In genomic region chr12:49375427-49376317, GRCm38 (mm10) we compare ENCODE assay signal across 20 mouse cellular contexts. TPM values are rescaled to one million over a fixed set of nuclear protein-coding genes. Genes with fewer than 3 reads are reported as not detected.
DNase-seq lines count a peak whose midpoint lies in the region; ATAC-seq and TF ChIP-seq lines count a peak whose summit lies in the region.
"Had no signal": no experiment of that assay in that cellular context is flagged by ENCODE, and none has a peak within 500 bp of the region (broad histone marks: within the 10 kb centered on the region; RNA-seq: fewer than 3 reads in every experiment).

No protein-coding gene starts in this region.

- no peaks in the 10 kb centered on the region for H3K36me3 ChIP-seq in forebrain, embryonic 14.5 days (ENCODE audit: control insufficient read depth, insufficient read depth, low read length)
- H3K36me3 ChIP-seq: embryonic facial prominence, embryonic 12.5 days; G1E; liver, embryonic 15.5 days had no signal

- intact Hi-C loops in gastrocnemius, postnatal 36 days (cut with DNase I), result no loop called here

- peak; percentile 35 for TF ChIP-seq CTCF in layer of hippocampus, adult 2 months (conservative IDR thresholded peaks at IDR 0.05)

- H3K4me3 ChIP-seq in layer of hippocampus, adult 2 months, result peak overlapping the region; percentile 89
- peak overlapping the region; percentile 95 for H3K4me3 ChIP-seq in forebrain, embryonic 14.5 days (ENCODE audit: low read depth, low read length)
- H3K4me3 ChIP-seq: embryonic facial prominence, embryonic 12.5 days; liver, embryonic 15.5 days; myocyte had no signal

- peak overlapping the region; percentile 64 for H3K4me2 ChIP-seq in forebrain, embryonic 14.5 days (ENCODE audit: low read length)
- H3K4me2 ChIP-seq: liver, embryonic 15.5 days had no signal

- WGBS in forebrain, embryonic 14.5 days, result under 1% methylated on average over 15 of the region's 15 CpGs

- H3K27ac ChIP-seq in layer of hippocampus, adult 2 months, result peak overlapping the region; percentile 100
- H3K27ac ChIP-seq in forebrain, embryonic 14.5 days (ENCODE audit: low read depth, low read length), result peak overlapping the region; percentile 100
- H3K27ac ChIP-seq: embryonic facial prominence, embryonic 12.5 days; liver, embryonic 15.5 days; macrophage had no signal

- H3K9ac ChIP-seq in forebrain, embryonic 14.5 days (ENCODE audit: low read length), result peak overlapping the region; percentile 100
- H3K9ac ChIP-seq: embryonic facial prominence, embryonic 12.5 days; liver, embryonic 15.5 days had no signal

- peak in 1 of 2 experiments; percentile 22 for DNase-seq in layer of hippocampus, adult 2 months (ENCODE audit: low spot score in 2 of 2)
- no peak for DNase-seq in layer of hippocampus, adult 8-10 months (ENCODE audit: low spot score in 2 of 2)
- DNase-seq in right cerebral cortex, postnatal 10 days (ENCODE audit: low spot score in 2 of 2), result peak; percentile 43 to 47
- DNase-seq in right cerebral cortex, adult 18-20 months, result no peak
- peak; percentile 79 for DNase-seq in forebrain, embryonic 14.5 days (ENCODE audit: low spot score)
- no peak for DNase-seq in gastrocnemius, postnatal 36 days
- no peak for DNase-seq in adrenal gland, adult 18-20 months (ENCODE audit: low spot score in 2 of 2)
- DNase-seq: cerebellum, adult 2 months; kidney, postnatal 25 days had no signal

- ATAC-seq in forebrain, embryonic 14.5 days, result peak; percentile 11; the same call in 1 of the 2 replicates
- no peak for ATAC-seq in megakaryocyte progenitor cell, adult 5-6 weeks (replicated peaks; ENCODE audit: poor library complexity)

- peaks cover 8% of the 10 kb centered on the region; the same call in 1 of the 2 replicates for H3K4me1 ChIP-seq in forebrain, embryonic 14.5 days (ENCODE audit: control insufficient read depth, insufficient read depth, low read length)
- H3K4me1 ChIP-seq: embryonic facial prominence, embryonic 12.5 days; liver, embryonic 15.5 days had no signal

- 0 out of 2 replicates have a peak, but pooled peaks cover 6% of the 10 kb centered on the region for H3K27me3 ChIP-seq in forebrain, embryonic 14.5 days (replicated peaks; ENCODE audit: control insufficient read depth, insufficient read depth, low read length)

- no peaks in the 10 kb centered on the region for H3K9me3 ChIP-seq in forebrain, embryonic 14.5 days (replicated peaks; ENCODE audit: control insufficient read depth, low read length)
- H3K9me3 ChIP-seq: embryonic facial prominence, embryonic 12.5 days; liver, embryonic 15.5 days had no signal

RNA-seq across cellular contexts. Expression of gene Foxg1, which starts 6.8 kb away (rescaled TPM):
- total RNA-seq in layer of hippocampus, adult 2 months (2021), result 100 to 1,000 TPM; 149 to 167 TPM
- 100 to 1,000 TPM; 124 to 133 (median 128) TPM for total RNA-seq in layer of hippocampus, adult 8-10 months (2022)
- 72.6 and 77.7 TPM in 2 replicates for polyA plus RNA-seq in forebrain, embryonic 14.5 days (2014; fragmentation: Nextera tagmentation; extraction: Ambion mirVana)
- total RNA-seq in gastrocnemius, postnatal 36 days (2021), result not detected
- not detected for total RNA-seq in adrenal gland, adult 18-20 months (2021)
- total RNA-seq in megakaryocyte progenitor cell, adult 5-6 weeks (2015), result not detected in 2 replicates
- total RNA-seq in megakaryocyte progenitor cell, adult 5-6 weeks (2017), result not detected in 2 replicates
- total RNA-seq: granulocyte monocyte progenitor cell, adult 5-6 weeks; heart, postnatal 25 days had no signal
- polyA plus RNA-seq: C2C12; cerebellum, adult 2 months; G1E; limb, embryonic 11.5 days; macrophage; myocyte had no signal

RNA-seq across cellular contexts. Expression of gene Gm43517, which starts 9.3 kb away (rescaled TPM):
- total RNA-seq in layer of hippocampus, adult 2 months (2021), result 10 to 100 TPM; 11.7 to 12.8 TPM
- 10 to 100 TPM in 3 of 4 experiments, 1 to 10 TPM in 1; 6.2 to 16.4 (median 10.8) TPM for total RNA-seq in layer of hippocampus, adult 8-10 months (2022)
- 2.2 and 3.6 TPM in 2 replicates for polyA plus RNA-seq in forebrain, embryonic 14.5 days (2014; fragmentation: Nextera tagmentation; extraction: Ambion mirVana)
- not detected for total RNA-seq in gastrocnemius, postnatal 36 days (2021)
- not detected for total RNA-seq in adrenal gland, adult 18-20 months (2021)
- not detected in 2 replicates for total RNA-seq in megakaryocyte progenitor cell, adult 5-6 weeks (2015)
- total RNA-seq in megakaryocyte progenitor cell, adult 5-6 weeks (2017), result not detected in 2 replicates
- total RNA-seq: adrenal gland, postnatal 4 days; granulocyte monocyte progenitor cell, adult 5-6 weeks; heart, postnatal 25 days had no signal
- polyA plus RNA-seq: C2C12; cerebellum, adult 2 months; G1E; limb, embryonic 11.5 days; liver, embryonic 15.5 days; macrophage; myocyte had no signal

Comparison
In these comparisons a context has a peak if more than half of its experiments do, and no peak if none do; other contexts are left out.
1. DNase-seq: peak in right cerebral cortex, postnatal 10 days (2 of 2) and forebrain, embryonic 14.5 days (single experiment); none in layer of hippocampus, adult 8-10 months (0 of 2), right cerebral cortex, adult 18-20 months (single experiment), gastrocnemius, postnatal 36 days (0 of 2) and adrenal gland, adult 18-20 months (0 of 2).
2. RNA of gene Foxg1, which starts 6.8 kb away (total RNA-seq): 149 to 167 TPM in layer of hippocampus, adult 2 months and 124 to 133 TPM in layer of hippocampus, adult 8-10 months; not detected in adrenal gland, adult 18-20 months, not detected in gastrocnemius, postnatal 36 days and not detected in megakaryocyte progenitor cell, adult 5-6 weeks; every median in the first group is over 100 times any median in the second.
3. RNA of gene Gm43517, which starts 9.3 kb away (total RNA-seq): 11.7 to 12.8 TPM in layer of hippocampus, adult 2 months and 6.2 to 16.4 TPM in layer of hippocampus, adult 8-10 months; not detected in gastrocnemius, postnatal 36 days, not detected in adrenal gland, adult 18-20 months and not detected in megakaryocyte progenitor cell, adult 5-6 weeks; every median in the first group is over 4 times any median in the second.